Mouse (Mus musculus) neutrophil, adult 65 days (primary cell): ENCODE measurements around the gene Tyk2. TPM values are rescaled to one million over a fixed set of nuclear protein-coding genes. Genes with fewer than 3 reads are reported as not detected.

Experiments
- total RNA-seq: library from RNA; stranded (reverse); gene quantifications from 2 replicates; pipeline ENCODE4 v1.2.4, GENCODE M21; 2023

The Tyk2 gene
- 36.5 and 51.5 TPM in 2 replicates for total RNA-seq

GRCm38 (mm10) chr9:21131059-21131956 is at the start of gene Tyk2:
TSS of gene Tyk2 (minus strand) at chr9:21131243.

GRCm38 (mm10) chr9:21165041-21165951 is 34.3 kb upstream of the Tyk2 start, which contains the start of gene Pde4a:
TSS of gene Pde4a (plus strand) at chr9:21165714.

GRCm38 (mm10) chr9:21149654-21150419 is 18.8 kb upstream of the Tyk2 start, which contains the start of gene Cdc37:
TSS of gene Cdc37 (minus strand) at chr9:21149982.

GRCm38 (mm10) chr9:21091707-21092320 is 39.2 kb downstream of the Tyk2 start, which contains the start of the genes Gm38431 and Raver1:
TSS of gene Gm38431 (minus strand) at chr9:21091997.
TSS of gene Raver1 (minus strand) at chr9:21092008.

GRCm38 (mm10) chr9:21073044-21073840 is 57.8 kb downstream of the Tyk2 start, which contains the start of the genes Gm49373 and Fdx1l:
TSS of gene Gm49373 (minus strand) at chr9:21073096.
TSS of gene Fdx1l (minus strand) at chr9:21073614.

GRCm38 (mm10) chr9:21067006-21067684 is 63.9 kb downstream of the Tyk2 start, which contains the start of gene Zglp1:
TSS of gene Zglp1 (minus strand) at chr9:21067093.

Other genes starting within 250 kb of the Tyk2 start
- 23.1 and 26.1 TPM in 2 replicates for gene Ppan, start 243.1 kb downstream of the Tyk2 start, total RNA-seq
- gene Eif3g, start 232.6 kb downstream of the Tyk2 start, total RNA-seq, result 60.5 and 63.2 TPM in 2 replicates
- gene Dnmt1, start 171.4 kb downstream of the Tyk2 start, total RNA-seq, result 84.1 and 97.4 TPM in 2 replicates
- gene S1pr2, start 154.5 kb downstream of the Tyk2 start, total RNA-seq, result 9.2 and 12.2 TPM in 2 replicates
- 39.8 and 40.6 TPM in 2 replicates for gene Mrpl4, start 128.5 kb downstream of the Tyk2 start, total RNA-seq
- 33.7 and 49.8 TPM in 2 replicates for gene Icam1, start 115.3 kb downstream of the Tyk2 start, total RNA-seq
- 0.63 and 0.79 TPM in 2 replicates for gene Icam4, start 101.9 kb downstream of the Tyk2 start, total RNA-seq
- not detected in 2 replicates for gene Icam5, start 99.2 kb downstream of the Tyk2 start, total RNA-seq
- 1.2 TPM in 1 of 2 replicates, not detected in the other for gene Zglp1, start 64.2 kb downstream of the Tyk2 start, total RNA-seq
- 0.51 and 0.82 TPM in 2 replicates for gene Gm49373, start 58.1 kb downstream of the Tyk2 start, total RNA-seq
- 5.1 and 13.1 TPM in 2 replicates for gene Fdx1l, start 57.6 kb downstream of the Tyk2 start, total RNA-seq
- gene Gm38431, start 39.2 kb downstream of the Tyk2 start, total RNA-seq, result 2.6 and 6.7 TPM in 2 replicates
- gene Raver1, start 39.2 kb downstream of the Tyk2 start, total RNA-seq, result 46.4 and 48.2 TPM in 2 replicates
- 67.0 and 69.7 TPM in 2 replicates for gene Cdc37, start 18.7 kb upstream of the Tyk2 start, total RNA-seq
- 4.1 and 5.6 TPM in 2 replicates for gene Pde4a, start 34.5 kb upstream of the Tyk2 start, total RNA-seq
- gene Keap1, start 108.1 kb upstream of the Tyk2 start, total RNA-seq, result 22.5 and 23.8 TPM in 2 replicates
- 0.98 and 1.0 TPM in 2 replicates for gene S1pr5, start 117.2 kb upstream of the Tyk2 start, total RNA-seq
- gene Atg4d, start 134.1 kb upstream of the Tyk2 start, total RNA-seq, result 42.8 and 57.4 TPM in 2 replicates
- gene Kri1, start 156.7 kb upstream of the Tyk2 start, total RNA-seq, result 85.9 and 120 TPM in 2 replicates
- gene Cdkn2d, start 160.2 kb upstream of the Tyk2 start, total RNA-seq, result 134 and 138 TPM in 2 replicates
- 3.1 and 4.9 TPM in 2 replicates for gene Ap1m2, start 181.1 kb upstream of the Tyk2 start, total RNA-seq
- gene Slc44a2, start 189.5 kb upstream of the Tyk2 start, total RNA-seq, result 108 and 125 TPM in 2 replicates
- 44.6 and 51.6 TPM in 2 replicates for gene Ilf3, start 236.6 kb upstream of the Tyk2 start, total RNA-seq